Mouse (Mus musculus) neural tube, embryonic 12.5 days (tissue): ENCODE measurements around the gene Sgsm2. TPM values are rescaled to one million over a fixed set of nuclear protein-coding genes. Genes with fewer than 3 reads are reported as not detected.

Experiments used
- ATAC-seq: fragments of 200-750 bp; cut with Nextera tagmentation; 2 replicates; pipeline ENCODE4 v1.8.0; 2017; ENCODE audit warnings: low read depth, mild to moderate bottlenecking, moderate TSS enrichment, moderate library complexity; ENCODE audit not compliant: low FRiP score
- H3K27ac ChIP-seq: fragments of 300-500 bp; sonication (generic); 2 replicates; pipeline ENCODE4 v1.5.1; 2016
- H3K27me3 ChIP-seq: fragments of 300-500 bp; sonication (generic); replicated peaks from 2 replicates; pipeline ENCODE4 v1.6.1; 2016; ENCODE audit warnings: mild to moderate bottlenecking
- H3K36me3 ChIP-seq: fragments of 300-500 bp; sonication (generic); 2 replicates; pipeline ENCODE4 v1.6.1; 2016; ENCODE audit warnings: mild to moderate bottlenecking
- H3K4me1 ChIP-seq: fragments of 300-500 bp; sonication (generic); 2 replicates; pipeline ENCODE4 v1.6.1; 2016
- H3K4me2 ChIP-seq: fragments of 300-500 bp; sonication (generic); replicated peaks from 2 replicates; pipeline ENCODE4 v1.6.1; 2016; ENCODE audit warnings: mild to moderate bottlenecking
- H3K4me3 ChIP-seq: fragments of 300-500 bp; sonication (generic); 2 replicates; pipeline ENCODE4 v1.5.1; 2016
- H3K9ac ChIP-seq: fragments of 300-500 bp; sonication (generic); 2 replicates; pipeline ENCODE4 v1.6.1; 2016; ENCODE audit warnings: mild to moderate bottlenecking
- H3K9me3 ChIP-seq: fragments of 300-500 bp; sonication (generic); 2 replicates; pipeline ENCODE4 v1.6.1; 2016; ENCODE audit warnings: mild to moderate bottlenecking
- WGBS: fragments of 180-500 bp; shearing (Covaris S2); methylation state at CpG from one replicate; pipeline ENCODE4 v1.1.7; 2016; 5-methylcytosine and 5-hydroxymethylcytosine counted together
- polyA plus RNA-seq: library from polyadenylated mRNA; unstranded; fragments of >200 nt; fragmentation: Nextera tagmentation; extraction: Ambion mirVana; gene quantifications from 2 replicates; pipeline ENCODE4 v1.2.1, GENCODE M21; 2016

Sgsm2 gene
- polyA plus RNA-seq, 1 experiment from 2014 or later: 16.8 TPM

GRCm38 (mm10) chr11:74831606-74832451 lies 65.0 kb downstream of the Sgsm2 start:
- H3K36me3 ChIP-seq: 0 out of 2 replicates have a peak, but pooled peaks cover 5% of the 10 kb centered on the region
- H3K9me3 ChIP-seq: no peaks in the 10 kb centered on the region
- H3K27me3 ChIP-seq: peaks cover 4% of the 10 kb centered on the region; the same call in 1 of the 2 replicates
- peak overlapping the region; percentile 88 for H3K27ac ChIP-seq
- peak overlapping the region; percentile 90 for H3K4me2 ChIP-seq
- peaks cover 39% of the 10 kb centered on the region for H3K4me1 ChIP-seq
- peak; percentile 72 for ATAC-seq
- peak overlapping the region; percentile 92 for H3K9ac ChIP-seq
- H3K4me3 ChIP-seq: peak overlapping the region; percentile 89
- WGBS: under 1% methylated on average over 61 of the region's 61 CpGs

DNA sequence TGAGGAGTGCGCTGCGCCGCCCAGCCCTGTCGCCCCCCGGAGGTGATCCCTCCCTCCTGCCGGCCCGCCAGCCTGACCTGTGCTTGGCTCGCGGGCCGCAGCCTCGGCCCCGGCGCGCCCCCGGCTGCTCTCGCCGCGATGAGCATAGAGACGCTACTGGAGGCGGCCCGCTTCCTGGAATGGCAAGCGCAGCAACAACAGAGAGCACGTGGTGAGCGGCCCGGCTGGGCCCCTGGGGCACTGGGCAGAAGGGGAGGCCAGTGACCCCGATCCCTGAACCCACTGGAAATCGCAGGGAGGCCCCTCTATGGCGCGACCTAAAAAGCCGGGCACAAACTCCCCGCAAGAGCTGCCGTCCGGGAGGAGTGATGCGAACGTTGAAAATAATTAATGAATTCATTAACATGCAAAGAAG lies 65.7 kb downstream of the Sgsm2 start:
- ATAC-seq: peak; percentile 3
- peak overlapping the region; percentile 89 for H3K4me3 ChIP-seq
- no peaks in the 10 kb centered on the region for H3K9me3 ChIP-seq
- no peaks in the 10 kb centered on the region for H3K36me3 ChIP-seq
- WGBS: under 1% methylated on average over 35 of the region's 35 CpGs
- H3K27me3 ChIP-seq: peaks cover 4% of the 10 kb centered on the region; the same call in 1 of the 2 replicates
- H3K27ac ChIP-seq: peak overlapping the region; percentile 88
- peak overlapping the region; percentile 92 for H3K9ac ChIP-seq
- peak overlapping the region; percentile 90 for H3K4me2 ChIP-seq
- peaks cover 34% of the 10 kb centered on the region for H3K4me1 ChIP-seq

DNA sequence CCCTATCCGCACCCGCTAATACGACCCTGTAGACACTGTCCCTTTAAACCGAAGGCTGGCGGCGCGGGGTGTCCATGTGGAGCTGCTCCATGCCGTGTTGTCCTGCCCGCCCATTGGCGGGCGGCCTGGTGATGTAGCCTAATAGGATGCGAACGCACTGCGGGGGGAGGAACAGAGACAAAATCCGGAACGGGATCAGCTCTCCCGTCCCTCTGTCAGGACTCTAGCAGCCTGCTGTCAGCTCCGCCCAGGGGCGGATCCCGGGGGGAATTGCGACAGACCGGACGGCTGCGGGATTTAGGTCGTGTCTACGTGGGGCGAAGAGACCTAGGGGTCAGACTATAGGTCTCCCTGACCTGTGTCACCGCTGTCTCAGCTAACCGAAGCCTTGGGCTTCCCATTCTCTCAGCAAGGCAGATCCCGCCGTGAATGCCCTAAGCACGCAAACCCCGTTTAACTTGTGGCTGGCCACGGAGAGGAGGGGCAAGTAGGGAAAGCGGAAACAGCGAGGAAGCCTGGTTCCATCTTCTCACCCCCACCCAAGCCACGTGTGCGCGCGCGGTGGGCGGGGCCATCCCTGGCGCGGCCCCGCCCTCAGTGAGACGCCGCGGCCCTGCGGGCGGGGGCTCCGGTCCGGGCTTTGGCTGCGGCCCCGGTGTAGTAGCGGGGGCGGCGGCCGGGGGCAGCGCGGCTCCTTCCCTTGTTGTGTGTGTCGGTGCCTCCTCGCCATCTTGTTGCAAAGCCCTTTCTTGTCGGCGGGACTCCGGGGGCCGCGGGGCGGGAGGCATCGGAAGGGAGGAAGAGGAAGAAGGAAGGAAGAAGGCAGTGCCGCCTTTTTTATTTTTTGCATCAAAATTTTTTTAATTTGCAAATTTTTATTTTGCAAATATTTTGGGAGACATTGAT lies 66.4 kb downstream of the Sgsm2 start, which contains the start of gene Mnt:
TSS of gene Mnt (plus strand) at position 665 of the 906 bp plus-strand sequence.
- Histone ChIP-seq H3K27me3 (peaks cover 4% of the 10 kb centered on the region; the same call in 1 of the 2 replicates), H3K9me3 (no peaks in the 10 kb centered on the region), H3K9ac (peak within 1 kb of the TSS; percentile 92), H3K27ac (peak within 1 kb of the TSS; percentile 88), H3K36me3 (no peaks in the 10 kb centered on the region), H3K4me3 (peak within 1 kb of the TSS; percentile 89), H3K4me1 (peaks cover 32% of the 10 kb centered on the region), H3K4me2 (peak within 1 kb of the TSS; percentile 90)
- whole genome bisulfite sequencing: under 1% methylated on average over 70 of the region's 70 CpGs
- ATAC-seq: peak; percentile 90

- Histone ChIP-seq H3K9me3 (no peaks in the 10 kb centered on the region), H3K4me1 (peaks cover 30% of the 10 kb centered on the region), H3K4me3 (peak overlapping the region; percentile 89), H3K27me3 (peaks cover 4% of the 10 kb centered on the region; the same call in 1 of the 2 replicates), H3K9ac (peak overlapping the region; percentile 42), H3K27ac (peak overlapping the region; percentile 50; the same call in 1 of the 2 replicates), H3K4me2 (peak overlapping the region; percentile 90), H3K36me3 (no peaks in the 10 kb centered on the region)
- under 1% methylated on average over 20 of the region's 20 CpGs for WGBS
- peak; percentile 46 for ATAC-seq
These were observed 67.0 kb downstream of the Sgsm2 start for GRCm38 (mm10) chr11:74829812-74830211.

GRCm38 (mm10) chr11:74828965-74829550 lies 67.8 kb downstream of the Sgsm2 start:
- Histone ChIP-seq H3K9me3 (no peaks in the 10 kb centered on the region), H3K4me3 (no peak overlapping the region), H3K4me2 (peak overlapping the region; percentile 90), H3K9ac (no peak overlapping the region), H3K36me3 (peaks cover 3% of the 10 kb centered on the region; the same call in 1 of the 2 replicates), H3K27ac (no peak overlapping the region), H3K4me1 (peaks cover 27% of the 10 kb centered on the region), H3K27me3 (peaks cover 4% of the 10 kb centered on the region; the same call in 1 of the 2 replicates)
- 12% methylated on average over 11 of the region's 11 CpGs for WGBS
- ATAC-seq: no peak

DNA sequence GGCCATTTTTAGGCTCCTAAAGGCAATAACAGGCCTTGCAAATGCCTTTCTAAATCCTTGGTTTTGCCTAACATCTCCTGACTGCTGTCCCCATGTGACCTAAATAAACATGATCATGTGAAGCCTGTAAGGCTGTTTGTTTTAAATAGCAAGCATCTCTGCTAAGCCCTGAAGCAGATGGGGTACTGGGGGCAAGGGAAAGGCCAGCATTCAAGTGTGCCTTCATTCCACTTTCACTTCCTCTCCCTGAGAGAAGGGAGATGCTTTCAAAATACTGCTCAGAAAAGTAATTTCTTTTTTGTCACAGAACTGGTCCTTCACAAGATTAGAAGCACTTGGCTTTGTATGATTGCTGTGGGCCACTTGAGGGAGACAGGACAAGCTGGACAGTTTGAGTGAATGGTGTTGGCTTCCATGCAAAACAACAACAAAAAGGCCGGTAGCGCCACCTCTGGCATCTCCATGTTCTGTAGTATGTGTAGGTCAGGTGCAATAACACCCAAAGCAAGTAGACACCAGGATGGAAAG lies 68.4 kb downstream of the Sgsm2 start:
- H3K27me3 ChIP-seq: peaks cover 4% of the 10 kb centered on the region; the same call in 1 of the 2 replicates
- H3K4me1 ChIP-seq: peaks cover 21% of the 10 kb centered on the region
- no peak overlapping the region for H3K9ac ChIP-seq
- 0 out of 2 replicates have a peak overlapping the region, but pooled peaks have one; percentile 90 for H3K4me2 ChIP-seq
- ATAC-seq: no peak
- no peak overlapping the region for H3K27ac ChIP-seq
- no peak overlapping the region for H3K4me3 ChIP-seq
- WGBS: 27% methylated on average over 2 of the region's 2 CpGs
- H3K36me3 ChIP-seq: peaks cover 3% of the 10 kb centered on the region; the same call in 1 of the 2 replicates
- H3K9me3 ChIP-seq: no peaks in the 10 kb centered on the region

DNA sequence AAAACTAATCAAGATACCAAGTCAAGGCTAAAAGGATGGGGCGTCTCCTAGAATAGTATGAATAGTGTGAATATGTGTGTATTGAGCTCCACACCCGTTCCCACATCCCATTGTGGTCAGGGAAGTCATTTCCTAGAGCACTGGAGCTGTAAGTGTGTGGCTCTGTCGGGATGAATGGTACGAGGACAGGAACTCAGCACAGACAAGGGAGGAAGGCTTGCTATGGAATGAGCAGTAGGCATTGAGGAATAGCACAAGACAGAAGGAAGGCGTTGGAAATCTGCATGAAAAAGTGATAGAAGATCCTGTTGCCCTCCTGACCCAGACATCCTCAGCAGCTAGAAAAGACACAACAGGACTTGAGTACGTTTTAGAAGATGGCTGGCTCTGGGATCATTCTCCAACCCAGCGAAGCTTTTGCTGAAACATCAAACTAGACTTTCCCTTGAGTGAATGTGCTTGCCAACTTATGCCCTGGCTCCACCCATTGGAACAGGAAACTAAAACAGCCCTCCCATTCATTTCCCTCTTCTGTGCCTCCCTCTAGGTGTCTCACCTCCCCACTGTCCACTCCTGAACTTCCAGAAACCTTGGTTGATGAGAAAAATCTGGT lies 69.0 kb downstream of the Sgsm2 start:
- H3K4me2 ChIP-seq: no peak overlapping the region
- WGBS: 76% methylated on average over 7 of the region's 7 CpGs
- H3K27me3 ChIP-seq: peaks cover 4% of the 10 kb centered on the region; the same call in 1 of the 2 replicates
- no peak overlapping the region for H3K9ac ChIP-seq
- no peaks in the 10 kb centered on the region for H3K9me3 ChIP-seq
- peaks cover 3% of the 10 kb centered on the region; the same call in 1 of the 2 replicates for H3K36me3 ChIP-seq
- H3K27ac ChIP-seq: no peak overlapping the region
- peaks cover 15% of the 10 kb centered on the region for H3K4me1 ChIP-seq
- no peak overlapping the region for H3K4me3 ChIP-seq
- no peak for ATAC-seq

DNA sequence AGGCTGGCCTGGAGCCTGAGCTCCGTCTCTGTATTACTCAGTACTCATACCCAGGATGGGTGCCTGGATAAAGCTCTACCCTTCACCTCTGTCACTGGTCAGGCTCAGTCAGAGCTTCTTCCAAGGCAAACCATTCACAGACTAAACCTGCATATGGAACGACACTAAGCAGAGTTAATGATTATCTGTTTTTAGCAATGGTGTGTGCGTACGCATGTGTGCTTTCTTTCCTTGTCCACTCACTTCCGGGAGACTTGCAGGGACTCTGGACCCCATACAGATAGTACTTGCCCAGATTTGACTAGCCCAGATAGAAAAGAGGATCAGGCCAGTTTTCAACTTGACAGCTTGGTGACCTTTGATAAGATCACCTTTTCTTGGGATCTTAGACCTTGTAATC lies 70.2 kb downstream of the Sgsm2 start:
- Histone ChIP-seq H3K4me2 (no peak overlapping the region), H3K4me1 (peaks cover 9% of the 10 kb centered on the region), H3K9ac (no peak overlapping the region), H3K9me3 (no peaks in the 10 kb centered on the region), H3K4me3 (no peak overlapping the region), H3K27ac (no peak overlapping the region), H3K36me3 (peaks cover 3% of the 10 kb centered on the region; the same call in 1 of the 2 replicates), H3K27me3 (peaks cover 4% of the 10 kb centered on the region; the same call in 1 of the 2 replicates)
- ATAC-seq: no peak
- 90% methylated on average over 5 of the region's 5 CpGs for whole genome bisulfite sequencing

- Histone ChIP-seq H3K9ac (no peak overlapping the region), H3K4me1 (peaks cover 9% of the 10 kb centered on the region), H3K36me3 (peaks cover 3% of the 10 kb centered on the region; the same call in 1 of the 2 replicates), H3K4me3 (no peak overlapping the region), H3K27ac (no peak overlapping the region), H3K27me3 (peaks cover 4% of the 10 kb centered on the region; the same call in 1 of the 2 replicates), H3K9me3 (no peaks in the 10 kb centered on the region), H3K4me2 (no peak overlapping the region)
- no peak for ATAC-seq
- WGBS: 70% methylated on average over 7 of the region's 7 CpGs
These were observed 70.7 kb downstream of the Sgsm2 start for GRCm38 (mm10) chr11:74826151-74826550.

- H3K4me3 ChIP-seq: no peak overlapping the region
- H3K27me3 ChIP-seq: peaks cover 3% of the 10 kb centered on the region; the same call in 1 of the 2 replicates
- no peak for ATAC-seq
- H3K4me1 ChIP-seq: no peaks in the 10 kb centered on the region
- no peak overlapping the region for H3K9ac ChIP-seq
- no peak overlapping the region for H3K4me2 ChIP-seq
- no peaks in the 10 kb centered on the region for H3K9me3 ChIP-seq
- WGBS: 89% methylated on average over 7 of the region's 7 CpGs
- peaks cover 11% of the 10 kb centered on the region for H3K36me3 ChIP-seq
- H3K27ac ChIP-seq: no peak overlapping the region
These were observed 74.0 kb downstream of the Sgsm2 start for GRCm38 (mm10) chr11:74822746-74823440.
